Mouse (Mus musculus): ENCODE results near the gene Chn1.

Gene Chn1

GRCm38 (mm10) chr2:73745647-73746374 is 29.3 kb downstream of the Chn1 start:
- peak; percentile 70 for DNase-seq

GRCm38 (mm10) chr2:73741286-73741685 is 33.9 kb downstream of the Chn1 start:
- DNase-seq: no peak

- no peak for DNase-seq
Observed at GRCm38 (mm10) chr2:73727868-73728267, 47.3 kb downstream of the Chn1 start.

GRCm38 (mm10) chr2:73724934-73725333 is 50.2 kb downstream of the Chn1 start:
- no peak for DNase-seq

GRCm38 (mm10) chr2:73721821-73722220 is 53.3 kb downstream of the Chn1 start:
- DNase-seq: peak; percentile 27

GRCm38 (mm10) chr2:73712481-73712880 is 62.7 kb downstream of the Chn1 start:
- DNase-seq: no peak

GRCm38 (mm10) chr2:73693045-73693444 is 82.1 kb downstream of the Chn1 start:
- no peak for DNase-seq

- DNase-seq: no peak
Observed at GRCm38 (mm10) chr2:73690783-73691604, 84.2 kb downstream of the Chn1 start.

GRCm38 (mm10) chr2:73682500-73682899 is 92.6 kb downstream of the Chn1 start:
- DNase-seq: no peak

GRCm38 (mm10) chr2:73680425-73681027 is 94.6 kb downstream of the Chn1 start:
- DNase-seq: peak; percentile 39

- DNase-seq: peak; percentile 68
Observed at GRCm38 (mm10) chr2:73668608-73669007, 106.5 kb downstream of the Chn1 start.

GRCm38 (mm10) chr2:73660566-73661134 is 114.5 kb downstream of the Chn1 start:
- no peak for DNase-seq

GRCm38 (mm10) chr2:73659726-73660565 is 115.2 kb downstream of the Chn1 start:
- peak; percentile 65 for DNase-seq

GRCm38 (mm10) chr2:73659041-73659440 is 116.1 kb downstream of the Chn1 start:
- DNase-seq: no peak

GRCm38 (mm10) chr2:73657961-73658360 is 117.2 kb downstream of the Chn1 start:
- DNase-seq: peak; percentile 8

- DNase-seq: peak; percentile 50
Observed at GRCm38 (mm10) chr2:73657151-73657550, 118.0 kb downstream of the Chn1 start.

- DNase-seq: no peak
Observed at GRCm38 (mm10) chr2:73655663-73656062, 119.5 kb downstream of the Chn1 start.

GRCm38 (mm10) chr2:73654892-73655243 is 120.3 kb downstream of the Chn1 start:
- DNase-seq: peak; percentile 16

GRCm38 (mm10) chr2:73654059-73654891 is 120.9 kb downstream of the Chn1 start:
- peak; percentile 11 for DNase-seq

- DNase-seq: no peak
Observed at GRCm38 (mm10) chr2:73637688-73638087, 137.5 kb downstream of the Chn1 start.

GRCm38 (mm10) chr2:73636387-73636786 is 138.8 kb downstream of the Chn1 start:
- DNase-seq: no peak

GRCm38 (mm10) chr2:73631816-73632215 is 143.3 kb downstream of the Chn1 start:
- DNase-seq: no peak

All from lung, postnatal 10 days (tissue).